Mouse (Mus musculus) erythroblast, embryonic 14.5 days (primary cell): ENCODE measurements at regions not wholly inside any gene's neighbourhood (a gene's known extent, or its start where the extent isn't known, plus 50 kb on each side); places are given as distances from the start of the nearest gene placed in this dataset.

Source experiments
- H3K27me3 ChIP-seq: 2 replicates; pipeline ENCODE4 v1.6.1; 2012; ENCODE audit warnings: inconsistent platforms; ENCODE audit not compliant: control insufficient read depth
- H3K36me3 ChIP-seq: 2 replicates; pipeline ENCODE4 v1.6.1; 2012; ENCODE audit warnings: mild to moderate bottlenecking, inconsistent platforms; ENCODE audit not compliant: control insufficient read depth
- H3K4me1 ChIP-seq: 2 replicates; pipeline ENCODE4 v1.6.1; 2012; ENCODE audit warnings: inconsistent platforms; ENCODE audit not compliant: control insufficient read depth
- H3K4me3 ChIP-seq: replicated peaks from 2 replicates; pipeline ENCODE3; 2012; ENCODE audit warnings: moderate library complexity, mild to moderate bottlenecking, inconsistent platforms
- H3K9me3 ChIP-seq: 2 replicates; pipeline ENCODE4 v1.6.1; 2012; ENCODE audit warnings: low read length, inconsistent platforms, mixed read lengths; ENCODE audit not compliant: control insufficient read depth
- GATA1 ChIP-seq: IDR thresholded peaks from 2 replicates; pipeline ENCODE4 v1.6.1; 2012; ENCODE audit warnings: low read length, inconsistent platforms, mixed read lengths
- TAL1 ChIP-seq: IDR thresholded peaks from 3 replicates; pipeline ENCODE4 v1.6.1; 2012; ENCODE audit warnings: low read length, inconsistent platforms, mixed read lengths

GRCm38 (mm10) chr12:26115339-26115912 lies 299.6 kb downstream of the Rnf144a start:
- no peaks in the 10 kb centered on the region; the same call in 1 of the 2 replicates for H3K9me3 ChIP-seq
- H3K4me1 ChIP-seq, result no peaks in the 10 kb centered on the region
- TF ChIP-seq TAL1, result no peak
- no peak for TF ChIP-seq GATA1
- H3K27me3 ChIP-seq, result no peaks in the 10 kb centered on the region
- no peaks in the 10 kb centered on the region for H3K36me3 ChIP-seq
- no peak overlapping the region for H3K4me3 ChIP-seq

GRCm38 (mm10) chr12:26112166-26113019 lies 302.7 kb downstream of the Rnf144a start:
- TF ChIP-seq TAL1 (no peak), GATA1 (no peak)
- no peaks in the 10 kb centered on the region for H3K27me3 ChIP-seq
- no peaks in the 10 kb centered on the region; the same call in 1 of the 2 replicates for H3K9me3 ChIP-seq
- no peaks in the 10 kb centered on the region for H3K4me1 ChIP-seq
- H3K36me3 ChIP-seq, result no peaks in the 10 kb centered on the region
- no peak overlapping the region for H3K4me3 ChIP-seq

GRCm38 (mm10) chr12:26109866-26110265 lies 305.2 kb downstream of the Rnf144a start:
- Histone ChIP-seq H3K36me3 (no peaks in the 10 kb centered on the region), H3K27me3 (no peaks in the 10 kb centered on the region), H3K4me1 (no peaks in the 10 kb centered on the region), H3K9me3 (peaks cover 3% of the 10 kb centered on the region), H3K4me3 (no peak overlapping the region)
- TF ChIP-seq TAL1, result no peak
- no peak for TF ChIP-seq GATA1

- Histone ChIP-seq H3K9me3 (peaks cover 10% of the 10 kb centered on the region), H3K36me3 (no peaks in the 10 kb centered on the region), H3K4me3 (no peak overlapping the region), H3K27me3 (no peaks in the 10 kb centered on the region), H3K4me1 (no peaks in the 10 kb centered on the region)
- no peak for TF ChIP-seq GATA1
- no peak for TF ChIP-seq TAL1
These were observed 310.7 kb downstream of the Rnf144a start for GRCm38 (mm10) chr12:26104372-26104771.

GRCm38 (mm10) chr12:26102384-26102783 lies 312.7 kb downstream of the Rnf144a start:
- no peaks in the 10 kb centered on the region for H3K4me1 ChIP-seq
- peaks cover 10% of the 10 kb centered on the region for H3K9me3 ChIP-seq
- H3K27me3 ChIP-seq, result no peaks in the 10 kb centered on the region
- TF ChIP-seq TAL1 (no peak), GATA1 (no peak)
- H3K36me3 ChIP-seq, result no peaks in the 10 kb centered on the region
- H3K4me3 ChIP-seq, result no peak overlapping the region

- Histone ChIP-seq H3K36me3 (no peaks in the 10 kb centered on the region), H3K27me3 (no peaks in the 10 kb centered on the region), H3K4me3 (no peak overlapping the region), H3K9me3 (peaks cover 8% of the 10 kb centered on the region; the same call in 1 of the 2 replicates), H3K4me1 (no peaks in the 10 kb centered on the region)
- no peak for TF ChIP-seq GATA1
- no peak for TF ChIP-seq TAL1
These were observed 314.9 kb downstream of the Rnf144a start for GRCm38 (mm10) chr12:26100140-26100539.

- TF ChIP-seq GATA1 (no peak), TAL1 (no peak)
- Histone ChIP-seq H3K36me3 (no peaks in the 10 kb centered on the region), H3K4me1 (no peaks in the 10 kb centered on the region), H3K4me3 (no peak overlapping the region), H3K27me3 (no peaks in the 10 kb centered on the region), H3K9me3 (peaks cover 4% of the 10 kb centered on the region; the same call in 1 of the 2 replicates)
These were observed 315.9 kb downstream of the Rnf144a start for GRCm38 (mm10) chr12:26099176-26099575.

GRCm38 (mm10) chr12:26092311-26092710 lies 322.7 kb downstream of the Rnf144a start:
- Histone ChIP-seq H3K4me3 (no peak overlapping the region), H3K9me3 (no peaks in the 10 kb centered on the region), H3K27me3 (no peaks in the 10 kb centered on the region), H3K36me3 (no peaks in the 10 kb centered on the region), H3K4me1 (no peaks in the 10 kb centered on the region)
- no peak for TF ChIP-seq GATA1
- TF ChIP-seq TAL1, result no peak

GRCm38 (mm10) chr12:26091865-26092264 lies 323.2 kb downstream of the Rnf144a start:
- Histone ChIP-seq H3K36me3 (no peaks in the 10 kb centered on the region), H3K27me3 (no peaks in the 10 kb centered on the region), H3K9me3 (no peaks in the 10 kb centered on the region), H3K4me3 (no peak overlapping the region), H3K4me1 (no peaks in the 10 kb centered on the region)
- TF ChIP-seq GATA1 (no peak), TAL1 (no peak)
